Mouse (Mus musculus) right cerebral cortex, adult 18-20 months (tissue): Measurements from ENCODE around the gene Nab2.
A peak's percentile ranks its signal among the peaks of the same experiment; 100 is the strongest.

Experiments
- DNase-seq: peaks from one replicate; pipeline ENCODE4 v3.0.0; 2022; ENCODE audit warnings: mixed read lengths

Gene Nab2

GRCm38 (mm10) chr10:127614236-127615033, 53.9 kb downstream of the Nab2 start:
- DNase-seq = peak; percentile 45

GRCm38 (mm10) chr10:127612079-127612775, 56.1 kb downstream of the Nab2 start:
- DNase-seq = no peak
